Mouse (Mus musculus) erythroblast, embryonic 14.5 days (primary cell): ENCODE measurements around the gene Megf6.

Source experiments
- GATA1 ChIP-seq: IDR thresholded peaks from 2 replicates; pipeline ENCODE4 v1.6.1; 2012; ENCODE audit warnings: low read length, inconsistent platforms, mixed read lengths
- TAL1 ChIP-seq: IDR thresholded peaks from 3 replicates; pipeline ENCODE4 v1.6.1; 2012; ENCODE audit warnings: low read length, inconsistent platforms, mixed read lengths

- TF ChIP-seq TAL1, result no peak
- TF ChIP-seq GATA1, result no peak
Measured at GRCm38 (mm10) chr4:154237306-154237705, 66.8 kb downstream of the Megf6 start.
